Mouse (Mus musculus) lung, adult 2 months (tissue): ENCODE data around the gene 4933405L10Rik. TPM values are rescaled to one million over a fixed set of nuclear protein-coding genes. Genes with fewer than 3 reads are reported as not detected.

Source experiments
- DNase-seq: peaks from one replicate; pipeline ENCODE4 v3.0.0; 2022
- H3K4me1 ChIP-seq: fragments of 200-500 bp; 2 replicates; pipeline ENCODE4 v1.6.1; 2011; ENCODE audit warnings: low read length; ENCODE audit not compliant: control insufficient read depth, insufficient read depth
- H3K4me3 ChIP-seq: fragments of 200-500 bp; replicated peaks from 2 replicates; pipeline ENCODE3; 2011; ENCODE audit warnings: low read depth, mild to moderate bottlenecking, control low read depth, low read length; ENCODE audit errors: extremely low read depth
- CTCF ChIP-seq: fragments of 200-500 bp; IDR thresholded peaks from 2 replicates; pipeline ENCODE4 v1.5.1; 2011; ENCODE audit warnings: mild to moderate bottlenecking, low read length, control low read depth; ENCODE audit not compliant: insufficient read depth
- POLR2A ChIP-seq: fragments of 200-500 bp; IDR thresholded peaks from 2 replicates; pipeline ENCODE4 v1.6.1; 2011; ENCODE audit warnings: low read depth, mild to moderate bottlenecking, control low read depth, low read length, borderline replicate concordance; ENCODE audit errors: extremely low read depth
- WGBS: fragments of 180-500 bp; shearing (Covaris S2); methylation state at CpG from one replicate; pipeline ENCODE4 v1.1.7; 2018; 5-methylcytosine and 5-hydroxymethylcytosine counted together
- polyA plus RNA-seq: library from polyadenylated mRNA; depleted of rRNA; stranded (reverse); fragments of >200 nt; gene quantifications from 2 replicates; pipeline ENCODE4 v1.2.3, GENCODE M21; 2012; rRNA removed

Gene 4933405L10Rik
- polyA plus RNA-seq, 1 experiment = not detected

DNA sequence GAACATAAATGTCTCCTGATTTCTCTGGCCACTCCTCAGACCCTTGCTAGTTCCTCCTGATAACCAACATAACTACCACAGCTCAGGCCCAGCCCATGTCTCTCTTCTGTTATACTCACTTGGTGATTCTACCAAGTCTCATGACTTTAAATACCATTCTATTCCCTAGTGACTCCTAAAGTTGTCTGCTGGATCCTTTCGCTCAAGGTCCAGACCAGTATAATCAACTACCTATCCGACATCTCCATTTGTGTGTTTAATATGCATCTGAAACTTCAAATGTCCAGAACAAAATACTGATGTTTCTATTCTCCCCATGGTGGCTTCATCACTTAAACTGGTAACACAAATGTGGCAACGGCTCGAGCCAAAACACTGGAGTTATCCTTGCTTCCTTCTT, 35.8 kb downstream of the 4933405L10Rik start:
- H3K4me3 ChIP-seq = no peak overlapping the region
- TF ChIP-seq POLR2A (no peak), CTCF (no peak)
- H3K4me1 ChIP-seq = peaks cover 11% of the 10 kb centered on the region
- DNase-seq = no peak
- WGBS = 67% methylated on average over 4 of the region's 4 CpGs

DNA sequence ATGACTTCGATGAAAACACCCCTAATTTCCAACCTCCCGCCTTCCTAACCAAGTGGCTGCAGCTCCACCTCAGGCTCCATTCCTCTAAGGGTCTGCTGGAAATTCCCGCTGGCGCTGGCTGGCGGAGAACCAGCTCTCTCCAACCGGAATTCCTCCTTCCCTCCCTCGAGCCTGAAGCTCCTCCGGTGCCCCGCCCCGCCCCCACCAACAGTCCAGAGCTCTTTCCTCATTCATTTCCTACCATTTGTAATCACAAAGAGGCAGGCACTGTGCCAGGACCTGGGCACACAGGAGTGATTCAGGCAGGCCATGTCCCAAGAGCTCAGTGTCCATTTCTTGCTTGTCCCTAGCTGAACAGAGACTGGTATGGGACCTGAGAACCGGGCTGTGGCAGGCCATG, 43.2 kb downstream of the 4933405L10Rik start:
- no peak for TF ChIP-seq POLR2A
- no peak for TF ChIP-seq CTCF
- H3K4me3 ChIP-seq = no peak overlapping the region
- DNase-seq = peak; percentile 69
- WGBS = 11% methylated on average over 11 of the region's 11 CpGs
- H3K4me1 ChIP-seq = peaks cover 15% of the 10 kb centered on the region

DNA sequence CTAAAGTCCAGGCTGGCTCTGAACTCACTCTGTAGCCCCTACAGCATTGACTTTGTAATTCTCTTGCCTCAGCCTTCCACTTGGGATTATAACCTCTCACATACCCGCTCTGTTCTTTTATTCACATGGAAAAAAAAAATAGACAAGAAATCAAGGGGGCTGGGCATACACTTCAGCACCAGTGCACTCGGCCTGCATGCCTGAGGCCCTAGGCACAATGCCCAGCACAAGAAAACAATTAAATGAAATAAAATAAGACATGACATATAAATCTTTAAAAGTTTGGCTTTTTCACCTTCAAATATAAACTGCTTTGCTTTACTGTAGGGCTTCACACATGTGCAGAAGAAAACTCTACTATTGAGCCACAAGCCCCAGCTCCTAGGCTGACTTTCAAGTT, 46.5 kb downstream of the 4933405L10Rik start:
- H3K4me1 ChIP-seq = peaks cover 7% of the 10 kb centered on the region
- 41% methylated on average over 2 of the region's 2 CpGs for WGBS
- no peak for DNase-seq
- H3K4me3 ChIP-seq = no peak overlapping the region
- no peak for TF ChIP-seq CTCF
- TF ChIP-seq POLR2A = no peak

DNA sequence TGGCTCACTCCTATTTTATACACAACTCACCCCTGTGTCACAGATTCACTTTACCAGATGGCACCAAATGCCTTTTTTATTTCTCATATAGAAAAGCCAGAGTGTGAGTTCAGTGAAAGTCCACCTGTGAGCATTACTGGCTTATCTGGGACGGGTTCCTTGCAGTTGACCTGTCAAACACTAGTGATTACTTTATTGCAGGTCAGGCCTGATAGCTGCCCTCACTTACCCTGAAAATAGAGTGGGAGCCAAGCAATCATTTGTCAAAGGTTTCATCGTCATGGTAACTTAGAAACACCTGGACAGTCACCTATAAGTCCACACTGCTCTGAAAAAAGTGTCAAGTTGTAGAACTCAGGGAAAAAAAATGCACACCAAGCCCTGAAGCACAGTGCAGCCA, 47.2 kb downstream of the 4933405L10Rik start:
- WGBS = 72% methylated on average over 2 of the region's 2 CpGs
- no peak overlapping the region for H3K4me3 ChIP-seq
- peaks cover 7% of the 10 kb centered on the region; the same call in 1 of the 2 replicates for H3K4me1 ChIP-seq
- DNase-seq = no peak
- TF ChIP-seq POLR2A (no peak), CTCF (no peak)

DNA sequence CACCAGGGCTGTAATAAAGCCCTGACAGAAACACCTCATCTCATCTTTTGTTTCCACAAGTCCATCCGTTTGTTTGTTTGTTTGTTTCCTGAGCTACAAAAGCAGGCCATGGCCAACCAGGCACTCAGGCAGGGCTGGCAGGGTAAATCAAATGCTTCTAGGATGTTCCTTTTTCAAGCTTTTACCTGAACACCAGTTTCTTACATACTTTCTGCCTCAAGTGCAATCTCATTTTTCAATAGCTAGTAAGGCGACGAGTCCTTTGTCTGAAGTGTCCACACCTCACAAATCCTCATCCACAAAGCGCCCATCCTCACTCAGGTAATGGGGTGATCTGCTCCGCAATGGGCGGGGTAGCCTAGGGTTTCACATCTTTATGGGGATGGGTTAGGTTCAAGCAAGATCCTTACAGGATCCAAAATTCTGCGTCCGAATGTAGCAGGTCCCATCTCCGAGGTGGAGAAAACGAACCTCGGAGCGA, 50.4 kb downstream of the 4933405L10Rik start:
- Histone ChIP-seq H3K4me1 (no peaks in the 10 kb centered on the region; the same call in 1 of the 2 replicates), H3K4me3 (peak overlapping the region; percentile 96)
- DNase-seq = no peak
- 3% methylated on average over 12 of the region's 12 CpGs for WGBS
- TF ChIP-seq POLR2A (no peak), CTCF (no peak)

DNA sequence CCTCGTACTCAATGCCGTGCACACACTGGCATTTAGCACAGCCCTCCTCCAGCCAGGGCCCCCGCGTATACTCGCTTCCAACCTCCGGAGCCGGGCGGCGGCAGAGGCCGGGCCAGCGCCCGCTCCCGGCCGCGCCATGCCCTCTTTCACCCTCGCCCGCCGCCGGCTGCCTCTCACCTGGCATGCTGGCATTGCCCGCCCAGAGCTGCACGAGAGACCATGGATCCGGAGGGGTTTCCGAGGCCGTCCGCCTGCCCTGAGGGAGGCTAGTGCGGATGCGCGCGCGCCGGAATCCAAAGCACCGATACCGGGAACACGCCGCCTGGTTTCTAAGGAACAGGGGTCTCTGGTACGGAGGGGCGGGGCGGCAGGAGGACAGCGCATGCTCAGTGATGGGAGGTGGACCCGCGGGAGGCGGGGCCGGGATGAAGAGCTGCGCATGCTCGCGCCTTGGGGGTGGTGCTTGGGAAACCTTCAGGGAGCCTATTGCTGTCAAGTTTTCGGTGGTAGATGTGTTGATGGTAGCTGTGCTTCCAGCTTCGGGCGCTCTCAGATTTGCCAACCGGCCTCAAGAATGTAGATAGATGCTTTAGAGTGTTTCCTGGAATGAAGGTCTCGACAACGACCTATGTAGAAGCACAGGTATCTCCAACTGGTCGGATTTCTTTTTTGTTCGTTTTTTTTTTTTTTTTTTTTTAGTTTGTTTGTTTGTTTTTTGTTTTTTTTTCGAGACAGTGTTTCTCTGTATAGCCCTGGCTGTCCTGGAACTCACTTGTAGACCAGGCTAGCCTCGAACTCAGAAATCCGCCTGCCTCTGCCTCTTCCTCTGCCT, 51.0 kb downstream of the 4933405L10Rik start, which contains the start of gene Gfod2:
Gene Gfod2, minus strand, starts transcription at position 388 of the 832 bp plus-strand sequence.
- peak; percentile 99 for DNase-seq
- peak within 1 kb of the TSS; percentile 96 for H3K4me3 ChIP-seq
- no peaks in the 10 kb centered on the region; the same call in 1 of the 2 replicates for H3K4me1 ChIP-seq
- TF ChIP-seq CTCF (no peak), POLR2A (peak; percentile 76; the same call in 1 of the 2 replicates)
- WGBS = 2% methylated on average over 57 of the region's 57 CpGs

Other genes starting within 250 kb of the 4933405L10Rik start
- gene Tppp3, start 236.1 kb upstream of the 4933405L10Rik start, polyA plus RNA-seq = 785 and 816 TPM in 2 replicates
- 130 and 133 TPM in 2 replicates for gene Zdhhc1, start 210.8 kb upstream of the 4933405L10Rik start, polyA plus RNA-seq
- 2.1 and 4.8 TPM in 2 replicates for gene Hsd11b2, start 188.9 kb upstream of the 4933405L10Rik start, polyA plus RNA-seq
- 101 and 121 TPM in 2 replicates for gene Atp6v0d1, start 141.6 kb upstream of the 4933405L10Rik start, polyA plus RNA-seq
- 71.7 and 74.9 TPM in 2 replicates for gene Ripor1, start 102.4 kb upstream of the 4933405L10Rik start, polyA plus RNA-seq
- gene Ctcf, start 71.1 kb upstream of the 4933405L10Rik start, polyA plus RNA-seq = 17.2 and 17.9 TPM in 2 replicates
- gene Agrp, start 70.3 kb upstream of the 4933405L10Rik start, polyA plus RNA-seq = 1.7 TPM in 2 replicates
- gene Carmil2, start 21.4 kb upstream of the 4933405L10Rik start, polyA plus RNA-seq = 3.8 and 4.9 TPM in 2 replicates
- 33.8 and 37.8 TPM in 2 replicates for gene Acd, start 6.6 kb upstream of the 4933405L10Rik start, polyA plus RNA-seq
- 14.1 and 14.5 TPM in 2 replicates for gene Pard6a, start 6.5 kb upstream of the 4933405L10Rik start, polyA plus RNA-seq
- 9.6 and 9.9 TPM in 2 replicates for gene Enkd1, start 555 bp downstream of the 4933405L10Rik start, polyA plus RNA-seq
- gene Gfod2, start 51.0 kb downstream of the 4933405L10Rik start, polyA plus RNA-seq = 12.2 and 14.8 TPM in 2 replicates
- gene Ranbp10, start 119.7 kb downstream of the 4933405L10Rik start, polyA plus RNA-seq = 25.8 and 28.5 TPM in 2 replicates
- gene Tsnaxip1, start 120.1 kb downstream of the 4933405L10Rik start, polyA plus RNA-seq = 1.0 and 2.2 TPM in 2 replicates
- gene Cenpt, start 145.6 kb downstream of the 4933405L10Rik start, polyA plus RNA-seq = 12.0 and 17.4 TPM in 2 replicates
- gene Thap11, start 147.5 kb downstream of the 4933405L10Rik start, polyA plus RNA-seq = 54.9 and 60.8 TPM in 2 replicates
- gene Nutf2, start 152.9 kb downstream of the 4933405L10Rik start, polyA plus RNA-seq = 17.9 and 27.0 TPM in 2 replicates
- gene Edc4, start 173.2 kb downstream of the 4933405L10Rik start, polyA plus RNA-seq = 78.8 and 90.9 TPM in 2 replicates
- gene Nrn1l, start 185.9 kb downstream of the 4933405L10Rik start, polyA plus RNA-seq = 3.2 and 5.3 TPM in 2 replicates
- gene Pskh1, start 192.8 kb downstream of the 4933405L10Rik start, polyA plus RNA-seq = 38.2 and 43.7 TPM in 2 replicates
- 2.2 and 13.8 TPM in 2 replicates for gene Ctrl, start 226.2 kb downstream of the 4933405L10Rik start, polyA plus RNA-seq
- 211 and 217 TPM in 2 replicates for gene Psmb10, start 230.8 kb downstream of the 4933405L10Rik start, polyA plus RNA-seq
- 3.4 and 3.6 TPM in 2 replicates for gene Lcat, start 235.7 kb downstream of the 4933405L10Rik start, polyA plus RNA-seq